Mouse (Mus musculus) stomach, embryonic 16.5 days (tissue): Measurements from ENCODE around the gene Trim71. TPM values are rescaled to one million over a fixed set of nuclear protein-coding genes. Genes with fewer than 3 reads are reported as not detected.
"Not testable (repeated sequence)": the region's sequence is repeated elsewhere in the genome, so short reads cannot be mapped to it uniquely, and the experiment has no call there.

Source experiments
- ATAC-seq: fragments of 200-750 bp; cut with Nextera tagmentation; 2 replicates; pipeline ENCODE4 v1.8.0; 2017; ENCODE audit warnings: moderate number of reproducible peaks, moderate TSS enrichment; ENCODE audit not compliant: insufficient read depth, low FRiP score
- H3K27ac ChIP-seq: fragments of 300-500 bp; sonication (generic); 2 replicates; pipeline ENCODE4 v1.5.1; 2014; ENCODE audit warnings: low read length
- H3K27me3 ChIP-seq: fragments of 300-500 bp; sonication (generic); 2 replicates; pipeline ENCODE4 v1.6.1; 2014; ENCODE audit warnings: low read length, control low read depth, mixed read lengths; ENCODE audit not compliant: control insufficient read depth, insufficient read depth
- H3K36me3 ChIP-seq: fragments of 300-500 bp; sonication (generic); 2 replicates; pipeline ENCODE4 v1.6.1; 2014; ENCODE audit warnings: low read length; ENCODE audit not compliant: control insufficient read depth, insufficient read depth
- H3K4me1 ChIP-seq: fragments of 300-500 bp; sonication (generic); 2 replicates; pipeline ENCODE4 v1.6.1; 2014; ENCODE audit warnings: low read length, control low read depth, mixed read lengths; ENCODE audit not compliant: control insufficient read depth, insufficient read depth
- H3K4me2 ChIP-seq: fragments of 300-500 bp; sonication (generic); 2 replicates; pipeline ENCODE4 v1.6.1; 2014; ENCODE audit warnings: low read depth, low read length, mixed read lengths
- H3K4me3 ChIP-seq: fragments of 300-500 bp; sonication (generic); replicated peaks from 2 replicates; pipeline ENCODE4 v1.5.1; 2014; ENCODE audit warnings: mild to moderate bottlenecking, low read length
- H3K9ac ChIP-seq: fragments of 300-500 bp; sonication (generic); 2 replicates; pipeline ENCODE4 v1.6.1; 2014; ENCODE audit warnings: low read length
- H3K9me3 ChIP-seq: fragments of 300-500 bp; sonication (generic); replicated peaks from 2 replicates; pipeline ENCODE4 v1.6.1; 2016; ENCODE audit warnings: low read length, control low read depth; ENCODE audit not compliant: control insufficient read depth
- whole genome bisulfite sequencing: fragments of 180-500 bp; shearing (Covaris S2); extraction: QIAGEN DNeasy Blood & Tissue Kit; methylation state at CpG from one replicate; pipeline ENCODE4 v1.1.7; 2014; 5-methylcytosine and 5-hydroxymethylcytosine counted together
- polyA plus RNA-seq: library from polyadenylated mRNA; unstranded; fragments of >200 nt; fragmentation: Nextera tagmentation; extraction: Ambion mirVana; gene quantifications from 2 replicates; pipeline ENCODE4 v1.2.1, GENCODE M21; 2015

Gene Trim71
- polyA plus RNA-seq, 1 experiment from 2014 or later: 0.98 TPM

DNA sequence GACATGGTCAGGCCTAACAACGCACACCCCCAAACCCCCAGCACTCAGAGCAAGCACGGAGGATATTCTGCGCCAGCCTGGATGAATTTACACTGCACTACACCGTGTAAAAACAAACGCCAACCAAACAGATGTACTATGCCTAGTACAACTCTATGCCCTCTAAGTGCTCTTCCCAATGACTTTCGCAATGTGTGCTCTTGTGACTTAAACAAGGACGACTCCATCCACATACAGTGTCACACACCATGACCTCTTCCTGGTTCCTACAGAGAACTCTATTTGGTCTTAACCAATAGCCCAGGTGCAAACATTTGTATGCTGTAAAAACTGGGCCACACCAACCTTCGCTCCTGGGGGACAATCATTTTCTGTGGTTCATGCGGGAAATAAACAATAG lies 41.7 kb downstream of the Trim71 start:
- Histone ChIP-seq H3K4me1 (peaks cover 16% of the 10 kb centered on the region), H3K27ac (no peak overlapping the region), H3K36me3 (no peaks in the 10 kb centered on the region), H3K9me3 (no peaks in the 10 kb centered on the region), H3K4me2 (no peak overlapping the region), H3K4me3 (no peak overlapping the region), H3K27me3 (no peaks in the 10 kb centered on the region), H3K9ac (no peak overlapping the region)
- WGBS: 86% methylated on average over 9 of the region's 9 CpGs
- ATAC-seq: no peak

DNA sequence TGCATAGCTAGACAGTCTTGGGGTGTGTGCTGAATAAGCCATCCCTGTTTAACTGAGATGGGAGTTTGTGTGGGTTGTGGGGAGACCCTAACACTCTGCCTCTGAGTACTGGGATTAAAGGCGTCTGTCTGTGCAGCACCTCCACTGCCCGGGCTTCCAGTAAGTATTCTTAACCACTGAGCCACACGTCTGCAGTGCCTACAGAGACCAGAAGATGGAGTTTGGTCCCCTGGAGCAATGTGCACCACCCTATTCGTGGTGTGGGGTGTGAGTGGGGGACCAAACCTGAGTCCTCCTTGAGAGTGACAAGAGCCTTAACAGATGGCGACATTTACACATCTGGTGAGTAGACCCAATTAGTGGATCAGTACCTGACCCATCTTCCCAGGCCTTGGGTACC lies 42.1 kb downstream of the Trim71 start:
- 53% methylated on average over 5 of the region's 5 CpGs for WGBS
- Histone ChIP-seq H3K9ac (no peak overlapping the region), H3K27ac (no peak overlapping the region), H3K4me3 (no peak overlapping the region), H3K9me3 (no peaks in the 10 kb centered on the region), H3K4me2 (no peak overlapping the region), H3K4me1 (peaks cover 14% of the 10 kb centered on the region), H3K27me3 (no peaks in the 10 kb centered on the region), H3K36me3 (no peaks in the 10 kb centered on the region)
- no peak for ATAC-seq

DNA sequence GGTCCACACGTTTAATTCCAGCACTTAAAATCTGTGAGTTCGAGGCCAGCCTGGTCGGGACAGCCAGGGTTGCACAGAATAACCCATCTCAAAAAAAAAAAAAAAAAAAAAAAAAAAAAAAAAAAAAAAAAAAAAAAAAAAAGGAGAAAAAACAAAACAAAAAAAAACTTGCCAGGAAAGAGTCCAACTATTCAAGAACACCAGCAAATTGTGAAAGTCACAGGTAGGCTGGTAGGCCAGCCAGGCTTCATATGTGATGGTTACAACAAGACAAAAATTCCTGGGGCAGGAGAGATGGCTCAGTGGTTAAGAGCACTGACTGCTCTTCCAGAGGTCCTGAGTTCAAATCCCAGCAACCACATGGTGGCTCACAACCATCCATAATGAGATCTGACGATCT lies 43.6 kb downstream of the Trim71 start:
- not testable (repeated sequence) for H3K4me2 ChIP-seq, H3K27ac ChIP-seq, H3K4me1 ChIP-seq, ATAC-seq, H3K9ac ChIP-seq, H3K36me3 ChIP-seq, H3K9me3 ChIP-seq, H3K4me3 ChIP-seq, H3K27me3 ChIP-seq
- WGBS: 74% methylated on average over 4 of the region's 4 CpGs

GRCm38 (mm10) chr9:114518812-114519477 lies 45.2 kb downstream of the Trim71 start:
- H3K9ac ChIP-seq: no peak overlapping the region
- H3K4me3 ChIP-seq: no peak overlapping the region
- H3K4me1 ChIP-seq: no peaks in the 10 kb centered on the region
- H3K4me2 ChIP-seq: no peak overlapping the region
- H3K9me3 ChIP-seq: peaks cover 2% of the 10 kb centered on the region
- H3K36me3 ChIP-seq: peaks cover 2% of the 10 kb centered on the region; the same call in 1 of the 2 replicates
- no peak for ATAC-seq
- 57% methylated on average over 9 of the region's 9 CpGs for WGBS
- no peaks in the 10 kb centered on the region for H3K27me3 ChIP-seq
- no peak overlapping the region for H3K27ac ChIP-seq

DNA sequence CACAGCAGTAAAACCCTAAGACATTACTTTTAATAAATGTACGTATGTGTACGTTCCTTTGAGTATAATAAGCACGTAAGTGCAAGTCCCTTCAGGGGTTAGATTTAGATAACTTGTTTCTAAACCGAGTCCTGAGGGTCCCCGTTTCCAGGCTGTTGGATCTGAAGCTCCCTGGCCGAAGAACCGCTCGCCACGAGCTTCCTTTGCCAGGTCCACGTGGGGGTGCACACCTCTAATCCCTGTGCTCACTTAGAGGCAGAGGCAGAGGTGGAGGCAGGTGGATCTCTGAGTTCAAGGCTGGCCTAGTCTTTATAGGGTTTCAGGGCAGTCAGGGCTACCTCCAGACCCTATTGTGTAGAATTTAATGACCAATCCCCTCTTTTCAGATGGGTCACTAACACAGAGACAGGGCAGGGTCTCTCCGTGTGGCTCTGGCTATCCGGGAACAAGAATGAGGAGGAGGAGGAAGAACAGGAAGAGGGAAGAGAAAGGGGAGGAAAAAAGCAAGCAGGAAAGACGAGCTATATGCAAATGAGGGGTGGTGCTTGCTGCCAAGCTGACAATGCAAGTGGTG lies 46.2 kb downstream of the Trim71 start:
- H3K9ac ChIP-seq: no peak overlapping the region
- H3K4me3 ChIP-seq: no peak overlapping the region
- H3K4me1 ChIP-seq: no peaks in the 10 kb centered on the region
- peaks cover 12% of the 10 kb centered on the region for H3K36me3 ChIP-seq
- H3K27ac ChIP-seq: no peak overlapping the region
- ATAC-seq: no peak
- H3K27me3 ChIP-seq: no peaks in the 10 kb centered on the region
- peaks cover 11% of the 10 kb centered on the region for H3K9me3 ChIP-seq
- no peak overlapping the region for H3K4me2 ChIP-seq
- WGBS: 75% methylated on average over 13 of the region's 13 CpGs

DNA sequence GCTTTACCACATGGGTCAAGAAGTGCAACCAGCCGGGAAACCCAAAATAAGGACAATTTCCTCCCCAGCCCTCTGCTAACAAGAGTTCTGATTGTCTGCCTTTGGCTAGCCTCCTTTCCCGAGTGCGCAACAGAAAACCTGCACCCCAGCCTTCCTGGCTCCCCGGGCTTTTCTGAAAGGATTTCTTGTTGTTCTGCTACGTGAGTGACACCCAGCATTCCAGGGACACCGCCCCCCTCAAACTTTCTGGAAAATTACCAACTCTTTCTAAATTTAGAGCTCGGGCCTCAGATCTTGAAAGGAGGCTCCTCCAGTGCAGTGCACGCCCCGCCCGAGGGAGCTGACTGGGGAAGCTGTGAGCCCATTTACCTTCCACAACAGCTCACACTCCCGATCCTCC lies 48.8 kb downstream of the Trim71 start, which contains the start of gene C130032M10Rik:
Gene C130032M10Rik, plus strand, starts transcription at position 334 of the 400 bp plus-strand sequence.
- no peak for ATAC-seq
- Histone ChIP-seq H3K4me3 (no peak within 1 kb of the TSS), H3K9me3 (peaks cover 21% of the 10 kb centered on the region), H3K4me2 (no peak within 1 kb of the TSS), H3K27ac (no peak within 1 kb of the TSS), H3K4me1 (no peaks in the 10 kb centered on the region), H3K9ac (no peak within 1 kb of the TSS), H3K27me3 (no peaks in the 10 kb centered on the region), H3K36me3 (peaks cover 18% of the 10 kb centered on the region)
- WGBS: 72% methylated on average over 11 of the region's 11 CpGs

DNA sequence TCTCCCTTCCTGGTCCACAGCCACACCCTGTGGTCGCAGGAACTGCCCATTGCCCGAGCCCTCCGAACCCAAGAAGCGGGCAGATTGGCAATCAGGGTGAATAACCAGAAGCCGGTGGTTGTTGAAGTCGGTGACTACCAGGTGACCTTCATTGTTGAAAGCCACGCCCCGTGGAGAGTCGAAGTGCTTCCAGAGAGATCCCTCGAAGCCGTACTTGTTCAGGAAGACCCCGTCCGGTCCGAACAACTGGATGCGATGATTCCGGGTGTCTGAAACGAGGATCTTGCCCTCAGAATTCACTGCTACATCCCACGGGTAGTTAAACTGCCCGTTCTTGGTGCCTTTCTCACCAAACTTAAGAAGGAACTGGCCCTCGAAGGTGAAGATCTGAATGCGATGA lies 51.3 kb downstream of the Trim71 start:
- Histone ChIP-seq H3K4me1 (no peaks in the 10 kb centered on the region), H3K4me2 (no peak overlapping the region), H3K9me3 (peaks cover 21% of the 10 kb centered on the region), H3K27me3 (no peaks in the 10 kb centered on the region), H3K9ac (no peak overlapping the region), H3K27ac (no peak overlapping the region), H3K4me3 (no peak overlapping the region), H3K36me3 (peaks cover 18% of the 10 kb centered on the region)
- ATAC-seq: no peak
- WGBS: 97% methylated on average over 21 of the region's 21 CpGs

DNA sequence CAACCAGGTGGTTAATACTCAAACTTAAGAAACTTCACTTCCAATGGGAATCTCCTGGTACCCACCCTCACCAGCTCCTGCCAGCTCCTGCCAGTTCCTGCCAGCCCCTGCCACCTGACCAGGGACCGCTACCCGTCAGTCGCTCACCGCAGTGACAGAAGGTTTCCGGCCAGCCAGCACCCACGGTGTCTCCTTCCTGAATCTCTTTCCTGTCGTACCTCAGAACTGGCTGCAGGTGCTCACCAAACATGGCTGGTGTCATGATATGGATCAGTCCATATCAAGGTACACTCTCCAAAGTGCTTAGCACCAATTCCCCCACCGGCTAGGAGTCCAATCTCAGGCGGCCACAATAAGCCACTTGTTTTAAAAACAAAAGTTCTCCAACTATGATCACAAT lies 54.4 kb downstream of the Trim71 start:
- no peak overlapping the region for H3K9ac ChIP-seq
- 94% methylated on average over 9 of the region's 9 CpGs for WGBS
- ATAC-seq: no peak
- no peaks in the 10 kb centered on the region for H3K27me3 ChIP-seq
- no peaks in the 10 kb centered on the region for H3K4me1 ChIP-seq
- no peak overlapping the region for H3K4me3 ChIP-seq
- peaks cover 18% of the 10 kb centered on the region for H3K36me3 ChIP-seq
- no peak overlapping the region for H3K4me2 ChIP-seq
- peaks cover 21% of the 10 kb centered on the region for H3K9me3 ChIP-seq
- H3K27ac ChIP-seq: no peak overlapping the region

DNA sequence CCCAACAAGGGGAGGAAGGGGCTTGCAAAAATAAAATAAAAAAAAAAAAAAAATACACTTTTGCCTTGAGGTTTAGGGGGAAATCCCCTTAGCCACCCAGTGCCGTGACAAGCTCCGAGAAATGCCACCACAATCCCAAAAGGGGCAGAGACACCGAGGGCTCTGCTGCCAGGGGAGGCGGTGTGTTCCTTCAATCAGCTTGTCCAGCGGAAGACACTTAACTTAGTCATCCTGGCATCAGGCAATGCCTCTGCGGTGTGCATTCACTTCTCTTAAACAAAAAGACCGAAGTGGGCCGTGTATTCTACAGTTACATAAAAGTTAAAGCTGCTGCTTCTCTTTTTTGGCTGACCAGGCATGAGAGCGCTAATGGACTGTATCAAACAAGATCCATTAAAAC lies 56.7 kb downstream of the Trim71 start:
- H3K27me3 ChIP-seq: no peaks in the 10 kb centered on the region
- ATAC-seq: no peak
- 82% methylated on average over 9 of the region's 9 CpGs for WGBS
- H3K9me3 ChIP-seq: peaks cover 4% of the 10 kb centered on the region
- H3K9ac ChIP-seq: no peak overlapping the region
- H3K27ac ChIP-seq: no peak overlapping the region
- H3K4me1 ChIP-seq: no peaks in the 10 kb centered on the region
- H3K36me3 ChIP-seq: peaks cover under 1% of the 10 kb centered on the region
- H3K4me2 ChIP-seq: no peak overlapping the region
- H3K4me3 ChIP-seq: no peak overlapping the region
